Mouse (Mus musculus) lung, embryonic 14.5 days (tissue): ENCODE measurements around the gene Stag1. TPM values are rescaled to one million over a fixed set of nuclear protein-coding genes. Genes with fewer than 3 reads are reported as not detected.
A peak's percentile ranks its signal among the peaks of the same experiment; 100 is the strongest.

Source experiments
- ATAC-seq: fragments of 200-750 bp; cut with Nextera tagmentation; 2 replicates; pipeline ENCODE4 v1.8.0; 2017; ENCODE audit warnings: mild to moderate bottlenecking, moderate TSS enrichment, moderate library complexity; ENCODE audit not compliant: insufficient read depth
- DNase-seq: peaks from one replicate; pipeline ENCODE4 v3.0.0-alpha.2; 2015
- H3K27ac ChIP-seq: fragments of 300-500 bp; sonication (generic); 2 replicates; pipeline ENCODE4 v1.5.1; 2014; ENCODE audit warnings: low read depth, mild to moderate bottlenecking, moderate library complexity
- H3K27me3 ChIP-seq: fragments of 300-500 bp; sonication (generic); 2 replicates; pipeline ENCODE4 v1.6.1; 2014; ENCODE audit warnings: low read length, control low read depth; ENCODE audit not compliant: insufficient read depth
- H3K36me3 ChIP-seq: fragments of 300-500 bp; sonication (generic); 2 replicates; pipeline ENCODE4 v1.6.1; 2014; ENCODE audit warnings: control low read depth; ENCODE audit not compliant: insufficient read depth
- H3K4me1 ChIP-seq: fragments of 300-500 bp; sonication (generic); 2 replicates; pipeline ENCODE4 v1.6.1; 2014; ENCODE audit warnings: antibody characterized with exemption, control low read depth; ENCODE audit not compliant: insufficient read depth
- H3K4me2 ChIP-seq: fragments of 300-500 bp; sonication (generic); 2 replicates; pipeline ENCODE4 v1.6.1; 2014; ENCODE audit warnings: mild to moderate bottlenecking
- H3K4me3 ChIP-seq: fragments of 300-500 bp; sonication (generic); 2 replicates; pipeline ENCODE4 v1.5.1; 2014; ENCODE audit warnings: low read depth, low read length
- H3K9ac ChIP-seq: fragments of 300-500 bp; sonication (generic); 2 replicates; pipeline ENCODE4 v1.6.1; 2014
- H3K9me3 ChIP-seq: fragments of 300-500 bp; sonication (generic); 2 replicates; pipeline ENCODE4 v1.6.1; 2016; ENCODE audit warnings: low read depth, low read length, control low read depth
- CTCF ChIP-seq: IDR thresholded peaks from 2 replicates; pipeline ENCODE4 v1.5.1; 2016; ENCODE audit warnings: antibody characterized with exemption, low read depth
- WGBS: fragments of 180-500 bp; shearing (Covaris S2); extraction: QIAGEN DNeasy Blood & Tissue Kit; methylation state at CpG from one replicate; pipeline ENCODE4 v1.1.7; 2014; 5-methylcytosine and 5-hydroxymethylcytosine counted together
- polyA plus RNA-seq: library from polyadenylated mRNA; unstranded; fragments of >200 nt; fragmentation: Nextera tagmentation; extraction: Ambion mirVana; gene quantifications from 2 replicates; pipeline ENCODE4 v1.2.1, GENCODE M21; 2014

The Stag1 gene
- polyA plus RNA-seq, 1 experiment from 2014 or later: 48.4 TPM

DNA sequence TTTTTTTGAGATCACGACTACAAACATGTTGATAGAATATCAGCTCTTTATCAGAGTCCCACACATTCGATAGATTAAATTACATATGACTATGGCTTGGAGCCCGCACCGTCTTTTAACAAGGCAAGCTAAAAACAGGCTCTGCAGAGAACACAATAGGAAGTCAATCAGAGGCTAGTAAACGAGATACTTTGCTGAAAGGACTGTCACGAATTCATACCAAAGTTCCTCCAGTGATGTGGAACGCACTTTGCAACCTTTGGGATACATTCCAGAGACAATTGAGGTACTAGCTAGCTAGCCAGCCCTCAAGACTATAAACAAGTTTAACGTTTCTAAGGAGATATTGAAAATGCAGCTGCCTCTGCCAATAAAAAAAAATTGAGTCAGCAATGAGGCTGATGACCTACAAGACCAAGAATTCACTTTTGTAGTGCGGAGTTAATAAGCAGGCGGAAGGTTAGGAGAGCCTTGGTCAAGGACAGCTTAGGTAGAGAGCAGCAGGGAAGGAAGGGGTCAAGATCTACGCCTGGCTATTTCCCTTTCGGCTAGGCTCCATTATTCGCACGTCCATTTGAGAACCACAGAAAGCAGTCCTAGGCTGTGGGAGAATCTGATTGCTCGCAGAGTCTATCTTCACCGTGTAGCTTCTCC is 44.7 kb downstream of the Stag1 start:
- Histone ChIP-seq H3K4me2 (peak overlapping the region; percentile 88), H3K4me1 (peaks cover 9% of the 10 kb centered on the region), H3K36me3 (no peaks in the 10 kb centered on the region), H3K9me3 (no peaks in the 10 kb centered on the region), H3K27ac (peak overlapping the region; percentile 99), H3K27me3 (no peaks in the 10 kb centered on the region), H3K9ac (peak overlapping the region; percentile 72), H3K4me3 (peak overlapping the region; percentile 77)
- ATAC-seq (no peak), DNase-seq (peak; percentile 59)
- WGBS: under 1% methylated on average over 16 of the region's 16 CpGs
- TF ChIP-seq CTCF: no peak

DNA sequence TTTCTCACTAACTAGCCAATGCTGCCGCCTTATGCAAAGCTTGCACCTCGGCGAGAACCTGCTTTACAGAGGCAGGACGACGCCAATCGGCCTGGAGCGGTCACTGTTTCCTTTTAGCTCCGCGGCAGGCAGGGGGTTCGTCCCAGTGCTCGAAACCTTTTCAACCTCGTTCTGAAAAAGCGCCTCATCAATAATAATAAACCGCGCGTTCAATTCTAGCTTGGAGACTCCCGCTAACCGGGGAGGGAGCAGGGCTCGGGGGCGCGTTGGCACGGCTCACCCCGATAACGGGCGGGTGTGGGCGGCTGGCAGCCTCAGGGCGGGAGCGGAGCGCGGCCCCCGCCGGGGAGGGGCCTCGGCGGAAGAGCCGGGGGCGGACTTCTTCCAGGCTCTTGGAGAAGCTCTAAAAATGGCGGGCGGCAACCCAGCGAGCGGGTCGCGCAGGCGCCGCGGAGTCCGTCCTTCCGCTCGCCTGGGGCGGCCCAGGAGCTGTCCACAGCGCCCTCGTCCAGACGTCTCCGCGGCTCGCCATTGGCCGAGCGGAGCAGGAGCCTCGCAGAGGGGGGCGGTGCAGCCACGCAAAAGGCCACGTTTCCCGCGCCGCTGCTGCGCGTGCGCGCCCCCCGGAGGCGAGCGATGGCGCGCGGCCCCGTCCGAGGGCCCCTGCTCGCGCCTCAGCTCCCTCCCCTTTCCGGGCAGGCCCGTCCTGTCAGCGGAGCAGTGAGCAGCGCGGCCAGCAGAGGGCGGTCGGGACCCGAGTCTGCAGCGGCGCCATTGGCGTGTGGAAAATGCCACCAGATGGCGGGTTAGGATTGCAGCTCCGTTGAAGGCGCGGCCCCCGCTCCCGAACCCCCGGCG is 45.5 kb downstream of the Stag1 start:
- WGBS: under 1% methylated on average over 92 of the region's 97 CpGs
- H3K36me3 ChIP-seq: no peaks in the 10 kb centered on the region
- H3K4me1 ChIP-seq: peaks cover 9% of the 10 kb centered on the region
- peak overlapping the region; percentile 77 for H3K4me3 ChIP-seq
- DNase-seq (peak; percentile 99), ATAC-seq (peak; percentile 99)
- no peaks in the 10 kb centered on the region for H3K27me3 ChIP-seq
- H3K27ac ChIP-seq: peak overlapping the region; percentile 99
- TF ChIP-seq CTCF: peak; percentile 92
- H3K9me3 ChIP-seq: no peaks in the 10 kb centered on the region
- H3K4me2 ChIP-seq: peak overlapping the region; percentile 88
- peak overlapping the region; percentile 97 for H3K9ac ChIP-seq

DNA sequence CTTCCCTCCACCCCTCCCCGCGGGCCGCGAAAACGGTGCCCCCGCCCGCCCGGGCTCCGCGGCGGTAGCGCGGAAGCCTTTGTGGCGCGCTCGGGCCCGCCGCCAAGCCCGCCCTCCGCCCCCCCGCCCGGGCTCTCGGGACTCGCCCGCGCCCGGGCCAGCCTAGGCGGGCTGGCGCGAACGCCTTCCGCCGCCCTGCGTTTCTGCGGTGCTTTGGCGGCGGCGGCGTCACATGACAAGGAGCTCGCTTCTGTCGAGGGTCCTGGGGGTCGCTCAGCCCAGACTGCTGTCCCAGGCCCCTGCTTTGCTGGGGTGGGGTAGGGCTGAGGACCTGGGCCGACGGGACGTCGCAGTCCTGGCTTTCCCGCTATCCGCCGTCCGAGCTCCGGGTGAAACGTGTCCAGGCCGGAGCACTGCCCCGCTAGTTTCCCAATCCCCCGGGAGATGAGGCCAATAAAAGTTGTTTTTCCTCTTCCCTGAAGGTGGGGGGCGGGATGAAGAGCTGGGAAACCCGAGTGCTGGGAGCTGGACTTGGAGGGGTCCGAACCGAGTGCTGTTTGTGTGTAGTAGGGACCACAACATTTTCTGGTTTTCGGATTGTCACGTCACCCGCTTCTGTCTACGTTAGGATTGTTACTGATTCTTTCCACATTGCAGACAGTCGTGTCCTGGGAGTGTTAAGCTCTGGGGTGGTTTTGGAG is 46.6 kb downstream of the Stag1 start:
- Histone ChIP-seq H3K4me2 (peak overlapping the region; percentile 70), H3K9me3 (no peaks in the 10 kb centered on the region), H3K4me1 (peaks cover 9% of the 10 kb centered on the region), H3K27ac (peak overlapping the region; percentile 99), H3K4me3 (peak overlapping the region; percentile 77), H3K9ac (peak overlapping the region; percentile 97), H3K36me3 (no peaks in the 10 kb centered on the region), H3K27me3 (no peaks in the 10 kb centered on the region)
- no peak for TF ChIP-seq CTCF
- ATAC-seq (peak; percentile 21), DNase-seq (peak; percentile 87)
- under 1% methylated on average over 63 of the region's 64 CpGs for WGBS

DNA sequence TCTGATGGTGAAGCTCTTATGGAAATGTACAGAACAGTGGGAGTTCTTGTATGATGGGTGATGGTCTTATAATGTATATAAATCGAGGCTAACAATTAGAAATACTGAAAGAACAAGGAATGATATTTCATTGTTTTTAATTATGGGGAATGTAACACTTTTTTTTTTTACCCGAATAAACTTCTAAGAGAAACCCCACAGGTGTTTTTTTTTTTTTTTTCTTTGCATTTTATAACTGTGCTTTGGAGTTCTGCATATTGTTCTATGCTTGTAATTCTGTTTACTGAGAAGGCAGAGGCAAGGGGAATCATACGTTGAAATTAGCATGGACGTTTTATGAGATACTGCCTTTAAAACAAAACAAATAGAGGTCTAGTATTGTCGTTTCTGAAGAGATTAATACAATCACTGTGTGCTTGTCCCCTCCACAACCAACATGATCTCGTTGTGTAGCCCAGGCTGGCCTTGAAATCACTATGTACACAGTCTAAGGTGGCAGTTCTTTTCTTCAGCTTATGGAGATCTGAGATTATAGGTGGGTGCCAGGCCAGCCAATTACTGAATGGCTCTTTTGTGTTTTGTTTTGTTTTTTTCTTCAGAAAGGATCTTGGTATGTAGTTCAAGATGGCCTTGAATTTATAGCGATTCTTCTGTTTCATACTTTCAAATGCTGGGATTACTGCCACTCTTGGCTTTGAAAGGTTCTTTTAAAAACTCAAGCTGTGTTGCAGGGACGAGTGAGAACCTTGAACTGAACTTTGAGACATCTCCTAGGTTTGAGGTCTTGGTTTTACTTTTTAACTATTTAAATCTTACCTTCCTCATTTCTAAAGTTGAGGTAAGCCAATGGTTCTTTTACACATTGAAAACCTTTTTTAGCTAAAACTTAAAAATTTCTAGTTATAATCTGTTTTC is 47.7 kb downstream of the Stag1 start:
- H3K4me3 ChIP-seq: peak overlapping the region; percentile 77
- H3K36me3 ChIP-seq: no peaks in the 10 kb centered on the region
- H3K27ac ChIP-seq: peak overlapping the region; percentile 99; the same call in 1 of the 2 replicates
- H3K9ac ChIP-seq: peak overlapping the region; percentile 97
- peak overlapping the region; percentile 70 for H3K4me2 ChIP-seq
- WGBS: 25% methylated on average over 8 of the region's 8 CpGs
- no peak for TF ChIP-seq CTCF
- no peaks in the 10 kb centered on the region for H3K9me3 ChIP-seq
- no peak for DNase-seq
- H3K4me1 ChIP-seq: peaks cover 9% of the 10 kb centered on the region
- no peaks in the 10 kb centered on the region for H3K27me3 ChIP-seq
- no peak for ATAC-seq

DNA sequence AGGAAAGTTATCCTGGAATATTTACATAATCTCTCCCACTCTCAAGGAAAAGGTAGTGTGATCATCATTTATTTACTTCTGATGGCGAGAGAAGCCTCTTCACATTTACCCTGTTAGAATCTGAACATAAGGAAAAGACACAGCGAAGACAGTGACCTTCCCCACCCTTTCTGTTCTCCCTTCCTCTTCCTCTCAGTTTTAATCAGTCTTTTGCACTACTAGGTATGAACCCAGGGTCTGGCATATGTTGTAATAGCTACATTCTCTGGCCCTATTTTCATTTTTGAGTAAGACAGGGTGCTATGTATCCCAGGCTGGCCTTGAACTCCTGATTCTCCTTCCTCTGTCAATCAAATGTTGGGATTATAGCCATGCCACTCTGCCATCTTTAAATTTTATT is 48.7 kb downstream of the Stag1 start:
- 63% methylated on average over 2 of the region's 2 CpGs for WGBS
- Histone ChIP-seq H3K27ac (no peak overlapping the region), H3K4me3 (no peak overlapping the region), H3K27me3 (no peaks in the 10 kb centered on the region), H3K36me3 (no peaks in the 10 kb centered on the region), H3K9ac (no peak overlapping the region), H3K9me3 (no peaks in the 10 kb centered on the region), H3K4me1 (peaks cover 6% of the 10 kb centered on the region), H3K4me2 (no peak overlapping the region)
- no peak for TF ChIP-seq CTCF
- no peak for DNase-seq
- ATAC-seq: no peak

DNA sequence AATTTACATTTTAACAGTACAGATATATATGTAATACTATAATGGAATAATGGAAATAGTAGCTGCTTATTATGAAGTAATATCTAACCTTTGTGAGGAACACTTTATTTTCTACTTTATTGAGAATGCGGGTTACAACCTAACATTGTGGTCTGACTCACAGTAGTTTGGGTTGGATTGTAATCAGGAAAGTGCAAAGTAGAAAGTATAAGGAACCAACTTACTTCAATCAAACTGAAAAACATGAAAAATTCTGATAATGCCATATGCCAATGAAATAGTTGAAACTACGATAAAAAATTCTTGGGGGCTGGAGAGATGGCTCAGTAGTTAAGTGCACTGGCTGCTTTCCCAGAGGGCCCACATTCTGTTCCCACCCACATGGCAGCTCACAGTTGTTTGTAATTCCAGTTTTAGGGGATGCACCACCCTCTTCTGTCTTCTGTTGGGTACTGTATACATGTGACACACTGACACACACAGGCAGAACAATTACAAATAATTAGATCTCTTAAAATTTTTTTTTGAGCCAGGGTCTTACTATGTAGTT is 50.3 kb downstream of the Stag1 start:
- Histone ChIP-seq H3K9me3 (no peaks in the 10 kb centered on the region), H3K4me3 (no peak overlapping the region), H3K27ac (no peak overlapping the region), H3K36me3 (no peaks in the 10 kb centered on the region), H3K4me1 (peaks cover 5% of the 10 kb centered on the region; the same call in 1 of the 2 replicates), H3K9ac (no peak overlapping the region), H3K4me2 (no peak overlapping the region), H3K27me3 (no peaks in the 10 kb centered on the region)
- no peak for TF ChIP-seq CTCF
- DNase-seq (no peak), ATAC-seq (no peak)
- whole genome bisulfite sequencing: 83% methylated on average over 2 of the region's 2 CpGs
